Mouse (Mus musculus): ENCODE measurements around the gene Zbtb17. TPM values are rescaled to one million over a fixed set of nuclear protein-coding genes. Genes with fewer than 3 reads are reported as not detected.

The Zbtb17 gene
- total RNA-seq, 2 experiments from 2014 or later = 14.8 to 18.7 TPM

DNA sequence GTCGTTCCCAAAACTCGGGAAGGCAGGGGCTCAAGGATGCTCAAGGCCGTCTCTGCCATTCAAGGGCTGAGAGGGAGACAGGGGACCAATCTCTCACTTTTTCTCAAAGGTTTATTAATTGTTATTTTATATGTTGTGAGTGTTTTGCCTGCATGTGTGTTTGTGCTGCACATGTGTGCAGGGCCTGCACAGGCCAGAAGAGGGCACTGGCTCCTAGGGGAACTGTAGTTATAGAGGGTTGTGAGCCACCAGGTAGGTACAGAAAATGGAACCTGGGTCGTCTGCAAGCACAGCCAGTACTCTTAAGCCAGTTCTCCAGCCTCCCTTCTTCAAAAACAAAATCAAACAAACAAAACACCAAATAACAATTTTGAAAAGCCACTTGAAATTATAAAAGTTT, 44.2 kb downstream of the Zbtb17 start:
- peak in 1 of 2 experiments; percentile 39 for DNase-seq

DNA sequence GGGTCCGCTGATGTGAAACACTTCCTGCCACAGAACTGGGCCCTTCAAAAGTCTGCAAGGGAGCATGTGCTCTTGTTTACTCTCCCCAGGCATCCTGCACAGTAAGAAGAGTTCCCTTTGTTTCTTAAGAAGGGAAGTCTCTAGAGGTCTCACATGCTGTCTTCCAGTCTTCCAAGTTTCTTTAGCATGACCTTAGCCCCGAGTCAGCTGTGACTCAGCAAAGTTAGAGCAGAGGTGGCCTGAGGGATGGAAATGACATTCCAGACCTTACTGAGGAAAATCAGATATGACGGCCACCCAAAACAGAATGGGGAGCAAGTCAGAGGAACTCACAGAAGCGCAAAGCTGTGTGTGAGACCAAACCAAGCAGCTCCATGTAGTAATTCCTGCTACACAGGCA, 56.2 kb downstream of the Zbtb17 start:
- DNase-seq = peak; percentile 30 to 42

DNA sequence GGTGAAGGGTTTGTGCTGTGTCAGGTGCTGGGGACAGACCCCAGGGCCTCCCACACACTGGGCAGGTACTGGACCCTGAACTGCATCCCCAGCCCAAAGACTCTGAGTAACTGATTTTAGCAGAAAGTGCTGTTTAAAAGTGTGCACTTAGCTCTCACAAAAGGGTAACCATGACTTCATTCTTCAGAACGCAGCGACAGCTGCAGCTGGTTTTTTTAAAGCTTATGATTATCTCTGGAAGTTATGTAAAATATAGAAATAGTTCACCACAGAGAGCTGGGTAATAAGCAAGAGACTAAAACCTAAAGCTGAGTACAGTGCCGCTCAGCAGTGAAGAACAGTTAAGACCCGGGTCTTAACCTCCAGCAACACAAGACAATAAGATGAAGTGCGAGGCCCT, 56.6 kb downstream of the Zbtb17 start:
- no peak for DNase-seq

DNA sequence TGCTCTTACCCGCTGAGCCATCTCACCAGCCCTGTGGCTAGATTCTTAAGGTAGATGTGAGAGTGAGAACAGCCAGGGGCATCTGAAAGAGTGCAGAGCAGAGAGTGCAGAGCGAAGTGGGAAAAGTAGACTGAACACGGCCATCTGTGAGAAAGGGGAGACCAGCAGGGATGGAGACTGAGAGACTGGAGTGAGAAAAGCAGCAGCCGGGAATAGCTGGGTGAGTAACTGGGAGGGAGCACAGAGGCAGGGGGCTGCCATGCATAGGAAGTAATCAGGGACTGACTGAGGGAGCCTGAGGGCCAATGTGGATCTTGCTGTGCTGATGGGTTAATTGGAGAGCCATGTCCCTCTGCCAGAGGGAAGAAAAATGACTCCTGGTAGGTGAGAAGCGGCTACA, 58.3 kb downstream of the Zbtb17 start:
- no peak for DNase-seq

DNA sequence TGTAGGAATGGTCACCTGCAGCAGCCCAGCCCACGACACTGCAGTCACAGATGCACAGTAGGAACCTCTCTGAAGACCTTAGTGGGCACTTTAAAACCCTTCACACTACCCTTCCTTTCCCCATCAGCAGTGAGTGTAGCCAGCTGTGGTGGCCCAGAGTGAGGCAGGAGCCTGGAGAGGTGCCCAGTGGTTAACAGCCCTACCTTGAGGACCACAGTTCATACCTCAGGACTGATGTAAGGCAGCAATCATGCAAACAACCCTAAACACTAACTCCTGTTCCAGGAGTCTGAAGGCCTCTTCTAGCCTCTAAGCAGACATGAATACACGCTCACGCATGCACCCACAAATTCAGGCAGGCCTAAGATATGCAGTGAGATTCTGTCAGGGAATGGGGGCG, 60.0 kb downstream of the Zbtb17 start:
- DNase-seq = no peak

DNA sequence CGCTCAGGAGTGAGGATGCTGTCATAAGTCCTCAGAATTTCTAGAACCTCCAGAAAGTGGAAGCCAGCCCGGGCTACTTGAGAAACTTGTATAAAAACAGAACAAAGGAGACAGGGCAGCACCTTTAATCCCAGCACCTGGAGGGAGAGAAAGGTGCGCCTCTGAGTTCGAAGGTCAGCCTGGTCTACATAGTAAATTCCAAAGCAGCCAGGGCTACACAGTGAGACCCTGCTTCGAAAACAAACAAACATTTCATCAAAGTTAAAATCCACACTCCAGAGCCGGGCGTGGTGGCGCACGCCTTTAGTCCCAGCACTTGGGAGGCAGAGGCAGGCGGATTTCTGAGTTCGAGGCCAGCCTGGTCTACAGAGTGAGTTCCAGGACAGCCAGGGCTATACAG, 61.4 kb downstream of the Zbtb17 start:
- no peak for DNase-seq

DNA sequence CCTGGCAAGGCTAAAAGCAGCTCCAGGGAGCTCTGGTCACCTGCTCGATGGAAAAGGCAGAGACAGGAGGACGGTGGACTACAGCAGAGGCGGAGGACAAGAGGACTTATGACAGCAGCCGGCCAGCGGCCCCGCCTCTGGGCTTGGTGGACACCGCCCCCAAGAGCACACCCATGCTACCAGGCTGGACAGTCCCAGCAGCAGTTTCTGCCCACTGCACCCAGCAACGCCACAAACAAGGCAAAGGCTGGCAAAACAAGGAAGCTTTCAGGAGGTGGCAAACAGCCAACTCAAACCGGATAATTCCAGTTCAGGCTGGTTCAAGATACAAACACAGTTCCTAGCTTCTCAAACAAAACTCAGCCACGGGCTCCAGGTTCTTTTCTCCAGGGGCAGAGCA, 61.9 kb downstream of the Zbtb17 start:
- peak; percentile 85 to 88 for DNase-seq

DNA sequence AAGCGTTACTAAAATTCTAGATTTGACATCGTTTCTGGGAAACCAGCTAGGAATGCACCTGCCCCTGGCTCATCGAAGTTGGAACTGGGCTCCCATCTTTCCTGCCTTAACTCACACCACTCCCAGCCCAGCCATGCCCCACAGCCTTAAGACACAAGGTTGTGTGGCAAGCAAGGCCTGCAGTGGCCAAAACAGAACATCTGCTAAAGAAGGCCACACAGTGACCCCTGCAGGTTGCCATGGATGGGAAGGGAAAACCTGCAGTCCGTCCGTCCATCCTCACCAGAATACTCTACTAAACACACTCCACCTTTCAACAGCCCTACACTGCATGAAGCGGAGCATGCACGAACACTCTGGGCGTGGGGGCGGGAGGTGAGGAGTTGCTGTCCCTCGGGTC, 62.4 kb downstream of the Zbtb17 start:
- peak; percentile 53 to 61 for DNase-seq

DNA sequence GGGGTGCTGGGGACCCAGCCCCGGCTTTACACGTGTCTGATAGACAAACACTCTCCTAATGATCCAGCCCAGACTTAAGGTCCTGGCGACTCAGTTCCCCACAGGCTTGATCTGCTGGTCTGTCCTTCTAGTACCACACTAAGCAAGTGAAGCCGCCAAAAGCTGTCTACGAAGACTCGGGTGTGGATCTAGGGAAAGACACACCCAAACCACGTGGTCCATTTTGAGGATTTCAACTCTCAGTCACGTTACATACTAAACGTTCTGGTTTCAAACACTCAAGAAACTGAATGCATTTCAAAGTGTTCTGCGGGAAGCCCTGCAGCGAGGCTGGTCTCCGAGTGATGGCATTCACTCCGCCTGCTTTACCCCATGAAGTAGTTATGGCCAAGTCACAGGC, 66.0 kb downstream of the Zbtb17 start:
- no peak for DNase-seq

DNA sequence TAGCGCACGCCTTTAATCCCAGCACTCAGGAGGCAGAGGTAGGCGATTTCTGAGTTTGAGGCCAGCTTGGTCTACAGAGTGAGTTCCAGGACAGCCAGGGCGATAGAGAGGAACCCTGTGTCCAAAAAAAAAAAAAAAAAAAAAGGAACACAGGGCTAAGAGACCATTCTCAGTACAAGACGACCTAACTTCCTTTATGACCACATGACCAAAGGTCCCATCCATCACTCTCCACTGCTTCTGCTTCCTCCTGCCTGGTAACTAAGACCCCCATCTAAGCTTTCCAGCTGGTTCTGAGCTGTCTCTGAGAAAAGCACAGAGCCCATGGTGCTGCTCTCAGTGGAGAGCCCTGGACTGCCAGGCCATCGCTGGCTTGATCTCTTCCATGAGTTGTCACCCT, 67.7 kb downstream of the Zbtb17 start:
- DNase-seq = no peak

DNA sequence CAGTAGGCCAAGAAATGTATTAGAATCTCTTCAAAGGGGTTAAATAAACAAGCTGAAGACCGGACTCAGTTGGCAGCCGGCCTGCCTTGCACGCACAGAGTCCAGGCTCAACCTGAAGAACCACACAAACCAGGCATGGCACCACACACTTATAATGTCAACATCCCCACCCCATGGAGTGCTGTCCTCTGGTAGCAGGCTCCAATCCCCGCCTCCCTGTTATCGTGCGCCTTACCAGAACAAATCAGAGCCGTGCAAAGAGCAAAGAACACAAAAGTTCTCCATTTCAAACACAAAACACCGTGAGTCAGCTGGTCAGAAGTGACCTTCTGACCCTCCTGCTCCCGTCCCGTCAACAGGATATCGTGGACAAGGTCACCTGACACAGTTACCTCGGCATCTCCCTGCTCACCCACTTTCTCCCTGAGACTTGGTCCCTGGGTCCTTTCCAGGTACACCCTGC, 69.8 kb downstream of the Zbtb17 start:
- DNase-seq = peak; percentile 65 to 68

Other genes starting within 250 kb of the Zbtb17 start
- 1 to 10 TPM in 1 of 2 experiments, under 1 TPM in 1; 0.96 to 1.2 TPM for gene Rsg1, start 230.7 kb upstream of the Zbtb17 start, total RNA-seq (2021)
- 10 to 100 TPM; 31.2 to 75.4 TPM for gene Arhgef19, start 205.2 kb upstream of the Zbtb17 start, total RNA-seq (2021)
- 10 to 100 TPM; 14.4 to 23.6 TPM for gene Epha2, start 143.4 kb upstream of the Zbtb17 start, total RNA-seq (2021)
- 1 to 10 TPM; 1.8 to 2.7 TPM for gene Fam131c, start 76.4 kb upstream of the Zbtb17 start, total RNA-seq (2021)
- gene Clcnka, start 45.9 kb upstream of the Zbtb17 start, total RNA-seq (2021) = not detected
- gene Clcnkb, start 28.6 kb upstream of the Zbtb17 start, total RNA-seq (2021) = not detected
- gene Hspb7, start 23.9 kb upstream of the Zbtb17 start, total RNA-seq (2021) = under 1 TPM; 0.33 to 0.46 TPM
- not detected for gene Srarp, start 8.5 kb upstream of the Zbtb17 start, total RNA-seq (2021)
- gene Spen, start 93.9 kb downstream of the Zbtb17 start, total RNA-seq (2021) = 10 to 100 TPM; 49.9 to 58.3 TPM
- 10 to 100 TPM in 1 of 2 experiments, 1 to 10 TPM in 1; 9.5 to 12.9 TPM for gene Fblim1, start 161.4 kb downstream of the Zbtb17 start, total RNA-seq (2021)
- 1 to 10 TPM in 1 of 2 experiments, under 1 TPM in 1; 0.79 to 1.3 TPM for gene Tmem82, start 174.0 kb downstream of the Zbtb17 start, total RNA-seq (2021)
- gene Slc25a34, start 179.2 kb downstream of the Zbtb17 start, total RNA-seq (2021) = 1 to 10 TPM; 3.0 to 7.0 TPM
- gene Plekhm2, start 220.2 kb downstream of the Zbtb17 start, total RNA-seq (2021) = 10 to 100 TPM; 46.0 to 65.8 TPM
- gene Rsc1a1, start 240.9 kb downstream of the Zbtb17 start, total RNA-seq (2021) = 1 to 10 TPM in 1 of 2 experiments, not detected in 1; 2.4 TPM